In the genomic region with DNA sequence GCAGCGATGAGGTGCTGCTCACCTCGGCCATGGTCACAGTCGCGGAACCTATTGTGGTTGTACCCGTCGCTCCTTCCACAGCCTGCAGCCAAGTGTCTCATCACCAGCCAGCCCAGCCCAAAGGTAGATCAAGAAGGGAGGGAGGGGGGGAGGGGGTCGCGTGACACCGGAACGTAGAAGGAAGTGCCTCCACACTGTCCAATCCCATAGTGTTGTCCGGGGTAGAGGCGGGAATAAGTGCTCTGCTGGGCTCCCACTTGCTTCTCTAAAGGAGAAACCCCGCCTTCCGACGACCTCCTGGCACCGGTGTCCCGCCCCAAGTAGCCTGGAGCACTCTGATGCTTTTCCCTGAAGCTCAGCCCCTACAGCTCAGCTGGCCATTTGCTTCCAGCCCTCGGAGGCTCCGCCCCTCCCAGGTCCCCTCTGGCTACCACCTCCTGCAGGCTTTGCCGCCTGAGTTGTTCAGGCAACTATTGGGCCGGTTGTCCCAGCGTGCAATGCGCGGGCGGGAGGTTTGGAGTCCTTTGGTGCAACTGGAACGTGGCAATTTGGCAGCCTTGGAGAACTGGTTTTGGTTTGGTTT, we compare ENCODE assay signal across 7 mouse cellular contexts. TPM values are rescaled to one million over a fixed set of nuclear protein-coding genes. Genes with fewer than 3 reads are reported as not detected.
A peak's percentile ranks its signal among the peaks of the same experiment; 100 is the strongest.
DNase-seq lines count a peak whose midpoint lies in the region; ATAC-seq and TF ChIP-seq lines count a peak whose summit lies in the region.

A gene (minus strand): TSS at position 183 of the 583 bp plus-strand sequence.
A gene (plus strand): TSS at position 400 of the 583 bp plus-strand sequence.

- no peaks in the 10 kb centered on the region for H3K27me3 ChIP-seq in embryonic facial prominence, embryonic 12.5 days
- no peaks in the 10 kb centered on the region for H3K27me3 ChIP-seq in kidney, adult 2 months (replicated peaks; ENCODE audit: control insufficient read depth, insufficient read depth, low read length)
- H3K27me3 ChIP-seq in limb, embryonic 12.5 days: peaks cover 19% of the 10 kb centered on the region
- H3K27me3 ChIP-seq in midbrain, embryonic 15.5 days (replicated peaks): no peaks in the 10 kb centered on the region
- no peaks in the 10 kb centered on the region for H3K27me3 ChIP-seq in spleen, adult 2 months (ENCODE audit: control insufficient read depth, insufficient read depth, low read length)

- peak within 1 kb of the TSS; percentile 52 for H3K9ac ChIP-seq in embryonic facial prominence, embryonic 12.5 days
- H3K9ac ChIP-seq in limb, embryonic 12.5 days (replicated peaks): peak within 1 kb of the TSS; percentile 51
- H3K9ac ChIP-seq in midbrain, embryonic 15.5 days: peak within 1 kb of the TSS; percentile 52

- ATAC-seq in embryonic facial prominence, embryonic 12.5 days (ENCODE audit: insufficient number of reproducible peaks, insufficient read depth, low FRiP score, low TSS enrichment): peak; percentile 100
- peak; percentile 100 for ATAC-seq in limb, embryonic 12.5 days (ENCODE audit: insufficient number of reproducible peaks, insufficient read depth, low FRiP score, low TSS enrichment, low read depth)
- ATAC-seq in midbrain, embryonic 15.5 days (replicated peaks): peak; percentile 100

- H3K27ac ChIP-seq in embryonic facial prominence, embryonic 12.5 days: no peak within 1 kb of the TSS
- peak within 1 kb of the TSS; percentile 88 for H3K27ac ChIP-seq in kidney, adult 2 months (ENCODE audit: insufficient read depth, low read depth, low read length)
- no peak within 1 kb of the TSS for H3K27ac ChIP-seq in limb, embryonic 12.5 days
- peak within 1 kb of the TSS; percentile 75 for H3K27ac ChIP-seq in midbrain, embryonic 15.5 days
- peak within 1 kb of the TSS; percentile 61 for H3K27ac ChIP-seq in spleen, adult 2 months (ENCODE audit: insufficient read depth, low read length)

- 19% methylated on average over 25 of the region's 26 CpGs for WGBS in embryonic facial prominence, embryonic 12.5 days
- 1% methylated on average over 25 of the region's 26 CpGs for WGBS in kidney, adult 2 months
- WGBS in limb, embryonic 12.5 days: 16% methylated on average over 22 of the region's 26 CpGs
- 17% methylated on average over 26 of the region's 26 CpGs for WGBS in midbrain, embryonic 15.5 days
- 26% methylated on average over 26 of the region's 26 CpGs for WGBS in spleen, adult 2 months

- 0 out of 2 replicates have a peak, but pooled peaks cover 2% of the 10 kb centered on the region for H3K4me1 ChIP-seq in embryonic facial prominence, embryonic 12.5 days
- H3K4me1 ChIP-seq in kidney, adult 2 months (ENCODE audit: control insufficient read depth, insufficient read depth, low read length): peaks cover 5% of the 10 kb centered on the region; the same call in 1 of the 2 replicates
- 0 out of 2 replicates have a peak, but pooled peaks cover 7% of the 10 kb centered on the region for H3K4me1 ChIP-seq in limb, embryonic 12.5 days (replicated peaks)
- H3K4me1 ChIP-seq in midbrain, embryonic 15.5 days: peaks cover 3% of the 10 kb centered on the region; the same call in 1 of the 2 replicates
- H3K4me1 ChIP-seq in spleen, adult 2 months (ENCODE audit: control insufficient read depth, insufficient read depth, insufficient read length): no peaks in the 10 kb centered on the region

- no peak for TF ChIP-seq CTCF in kidney, adult 2 months (conservative IDR thresholded peaks at IDR 0.05; ENCODE audit: insufficient read depth, insufficient read length, low read depth, low read length)
- no peak for TF ChIP-seq CTCF in spleen, adult 2 months (IDR thresholded peaks at IDR 0.05; ENCODE audit: extremely low read depth, insufficient read depth, insufficient read length, insufficient replicate concordance)

- peak within 1 kb of the TSS; percentile 49 for H3K4me2 ChIP-seq in embryonic facial prominence, embryonic 12.5 days (replicated peaks)
- H3K4me2 ChIP-seq in limb, embryonic 12.5 days: peak within 1 kb of the TSS; percentile 56
- peak within 1 kb of the TSS; percentile 49 for H3K4me2 ChIP-seq in midbrain, embryonic 15.5 days

- peak; percentile 50 for TF ChIP-seq POLR2A in kidney, adult 2 months (IDR thresholded peaks at IDR 0.05; ENCODE audit: low read depth, low read length)
- TF ChIP-seq POLR2A in spleen, adult 2 months (IDR thresholded peaks at IDR 0.05; ENCODE audit: low read depth, low read length): no peak

- H3K36me3 ChIP-seq in embryonic facial prominence, embryonic 12.5 days: no peaks in the 10 kb centered on the region
- no peaks in the 10 kb centered on the region for H3K36me3 ChIP-seq in kidney, adult 2 months (ENCODE audit: control insufficient read depth, insufficient read depth, low read length)
- H3K36me3 ChIP-seq in limb, embryonic 12.5 days: no peaks in the 10 kb centered on the region
- no peaks in the 10 kb centered on the region for H3K36me3 ChIP-seq in midbrain, embryonic 15.5 days (replicated peaks)
- H3K36me3 ChIP-seq in spleen, adult 2 months (ENCODE audit: control insufficient read depth, insufficient read depth, low read length): no peaks in the 10 kb centered on the region

- H3K9me3 ChIP-seq in embryonic facial prominence, embryonic 12.5 days: no peaks in the 10 kb centered on the region
- no peaks in the 10 kb centered on the region for H3K9me3 ChIP-seq in limb, embryonic 12.5 days
- no peaks in the 10 kb centered on the region for H3K9me3 ChIP-seq in midbrain, embryonic 15.5 days

- H3K4me3 ChIP-seq in embryonic facial prominence, embryonic 12.5 days: peak within 1 kb of the TSS; percentile 49
- peak within 1 kb of the TSS; percentile 100 for H3K4me3 ChIP-seq in kidney, adult 2 months (ENCODE audit: insufficient read depth, low read depth, low read length)
- H3K4me3 ChIP-seq in limb, embryonic 12.5 days (replicated peaks): peak within 1 kb of the TSS; percentile 52
- H3K4me3 ChIP-seq in midbrain, embryonic 15.5 days: peak within 1 kb of the TSS; percentile 63
- peak within 1 kb of the TSS; percentile 65 for H3K4me3 ChIP-seq in spleen, adult 2 months (ENCODE audit: extremely low read depth, insufficient read depth, insufficient read length)

- DNase-seq in adrenal gland, postnatal 25 days: peak; percentile 80
- DNase-seq in heart, adult 18-20 months: peak; percentile 86 to 97
- DNase-seq in kidney, adult 2 months: peak; percentile 96
- DNase-seq in spleen, adult 2 months (ENCODE audit: low read depth in 1 of 2, low spot score in 2 of 2): peak; percentile 74 to 75

RNA-seq across cellular contexts. Expression of the first gene that starts in this region (rescaled TPM):
- 37.0 and 37.2 TPM in 2 replicates for total RNA-seq in adrenal gland, postnatal 25 days (2021)
- polyA plus RNA-seq in embryonic facial prominence, embryonic 12.5 days (2016; fragmentation: Nextera tagmentation; extraction: Ambion mirVana): 15.2 and 16.0 TPM in 2 replicates
- total RNA-seq in heart, adult 18-20 months (2021): 10 to 100 TPM; 11.2 to 13.0 TPM
- polyA plus RNA-seq in kidney, adult 2 months (2012; rRNA removed): 6.0 and 6.6 TPM in 2 replicates
- 17.5 and 18.9 TPM in 2 replicates for polyA plus RNA-seq in limb, embryonic 12.5 days (2016; fragmentation: Nextera tagmentation; extraction: Ambion mirVana)
- 13.3 and 14.0 TPM in 2 replicates for polyA plus RNA-seq in midbrain, embryonic 15.5 days (2015; fragmentation: Nextera tagmentation; extraction: Ambion mirVana)
- 1.4 and 2.0 TPM in 2 replicates for polyA plus RNA-seq in spleen, adult 2 months (2012; rRNA removed)

RNA-seq across cellular contexts. Expression of the second gene that starts in this region (rescaled TPM):
- total RNA-seq in adrenal gland, postnatal 25 days (2021): 1.4 and 1.7 TPM in 2 replicates
- polyA plus RNA-seq in embryonic facial prominence, embryonic 12.5 days (2016; fragmentation: Nextera tagmentation; extraction: Ambion mirVana): 8.0 and 9.2 TPM in 2 replicates
- under 1 TPM; 0.37 to 0.82 TPM for total RNA-seq in heart, adult 18-20 months (2021)
- polyA plus RNA-seq in kidney, adult 2 months (2012; rRNA removed): 0.29 and 0.38 TPM in 2 replicates
- polyA plus RNA-seq in limb, embryonic 12.5 days (2016; fragmentation: Nextera tagmentation; extraction: Ambion mirVana): 10.1 and 10.5 TPM in 2 replicates
- polyA plus RNA-seq in midbrain, embryonic 15.5 days (2015; fragmentation: Nextera tagmentation; extraction: Ambion mirVana): 2.1 and 2.6 TPM in 2 replicates
- polyA plus RNA-seq in spleen, adult 2 months (2012; rRNA removed): 0.39 and 0.46 TPM in 2 replicates

Comparison
In these comparisons a context has a peak if more than half of its experiments do, and no peak if none do; other contexts are left out.
1. H3K27ac ChIP-seq: peak in kidney, adult 2 months (single experiment), midbrain, embryonic 15.5 days (single experiment) and spleen, adult 2 months (single experiment); none in embryonic facial prominence, embryonic 12.5 days (single experiment) and limb, embryonic 12.5 days (single experiment).
2. H3K4me3 ChIP-seq: peak in every context shown above with its lines; median percentile 100 in kidney, adult 2 months; 65 in spleen, adult 2 months; 63 in midbrain, embryonic 15.5 days; 52 in limb, embryonic 12.5 days; 49 in embryonic facial prominence, embryonic 12.5 days.
3. Peak in every context shown above with its lines, with median percentiles within 50 percentile points of each other: DNase-seq, ATAC-seq, H3K4me2 ChIP-seq and H3K9ac ChIP-seq.